ENCODE assay signal across 15 mouse cellular contexts in the genomic region with DNA sequence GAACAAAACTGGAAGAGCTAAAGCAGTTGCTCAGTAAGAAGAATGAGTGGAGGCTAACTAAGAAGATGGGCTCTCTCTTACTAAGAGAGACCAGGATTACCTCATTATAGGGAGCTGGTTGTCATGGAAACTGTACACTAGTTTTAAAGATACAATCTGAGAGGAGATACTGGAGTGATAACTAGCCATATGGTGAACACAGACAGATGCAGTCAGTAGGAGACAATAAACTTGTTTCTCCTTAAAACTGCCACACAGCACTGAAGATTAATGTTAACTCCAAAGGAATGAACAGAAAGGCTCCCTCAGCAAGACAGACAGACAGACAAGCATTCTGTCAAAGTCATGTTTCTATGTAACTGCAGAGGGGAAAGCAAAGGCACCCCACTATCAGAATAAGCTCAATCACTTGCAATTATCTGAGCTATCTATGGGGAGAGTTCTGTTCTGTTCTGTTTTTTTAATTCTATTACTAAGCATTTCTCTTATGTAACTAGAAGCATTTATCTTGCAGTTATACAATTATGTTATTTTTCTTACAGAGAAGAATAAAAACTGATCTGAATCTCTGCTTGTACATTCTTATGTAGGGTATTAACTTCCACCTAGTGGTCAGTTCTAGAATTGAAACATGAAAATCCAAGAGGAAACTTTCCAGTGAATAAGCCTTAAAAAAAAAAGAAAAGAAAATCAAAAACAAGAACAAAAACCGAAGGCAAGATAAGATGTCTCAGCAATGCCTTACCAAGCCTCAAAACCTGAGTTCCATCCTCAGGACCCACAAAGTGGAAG. TPM values are rescaled to one million over a fixed set of nuclear protein-coding genes. Genes with fewer than 3 reads are reported as not detected.
A peak's percentile ranks its signal among the peaks of the same experiment; 100 is the strongest.
DNase-seq lines count a peak whose midpoint lies in the region; ATAC-seq and TF ChIP-seq lines count a peak whose summit lies in the region.
"Had no signal": no experiment of that assay in that cellular context is flagged by ENCODE, and none has a peak within 500 bp of the region (broad histone marks: within the 10 kb centered on the region; RNA-seq: fewer than 3 reads in every experiment).

No protein-coding gene starts in this region.

- H3K27me3 ChIP-seq in embryonic facial prominence, embryonic 11.5 days (ENCODE audit: control insufficient read depth, insufficient read depth, low read length) = no peaks in the 10 kb centered on the region
- no peaks in the 10 kb centered on the region for H3K27me3 ChIP-seq in embryonic facial prominence, embryonic 10.5 days (replicated peaks; ENCODE audit: low read depth, poor library complexity, severe bottlenecking)
- H3K27me3 ChIP-seq in kidney, postnatal 0 days (ENCODE audit: insufficient read depth, low read length) = no peaks in the 10 kb centered on the region

- DNase-seq in embryonic facial prominence, embryonic 11.5 days (ENCODE audit: low spot score) = peak; percentile 47
- DNase-seq in embryonic facial prominence, embryonic 10.5 days (ENCODE audit: low spot score) = no peak
- DNase-seq in kidney, postnatal 0 days (ENCODE audit: low spot score) = peak; percentile 75
- DNase-seq in kidney, postnatal 4 days = no peak
- peak; percentile 78 for DNase-seq in 3T3-L1 (ENCODE audit: low read depth, low spot score)
- DNase-seq in brain, embryonic 14.5 days (ENCODE audit: low read depth) = peak; percentile 37
- no peak for DNase-seq in T-cell, adult 2 months (ENCODE audit: low spot score)
- no peak for DNase-seq in gastrocnemius, postnatal 4 days (ENCODE audit: low spot score in 2 of 2)
- DNase-seq: kidney, postnatal 14 days; lung, postnatal 10 days had no signal

- H3K9ac ChIP-seq in embryonic facial prominence, embryonic 11.5 days (replicated peaks; ENCODE audit: low read length) = no peak overlapping the region
- no peak overlapping the region for H3K9ac ChIP-seq in kidney, postnatal 0 days (ENCODE audit: low read depth, low read length)

- no peak overlapping the region for H3K4me2 ChIP-seq in embryonic facial prominence, embryonic 11.5 days (ENCODE audit: low read depth, low read length)
- no peak overlapping the region for H3K4me2 ChIP-seq in kidney, postnatal 0 days (ENCODE audit: low read length)

- ATAC-seq in embryonic facial prominence, embryonic 11.5 days (replicated peaks; ENCODE audit: insufficient number of reproducible peaks, low FRiP score, low TSS enrichment, low read depth) = no peak
- no peak for ATAC-seq in kidney, postnatal 0 days (replicated peaks; ENCODE audit: low FRiP score, low read depth)
- ATAC-seq: midbrain, embryonic 16.5 days had no signal

- no peak for TF ChIP-seq POLR2A in brain, embryonic 14.5 days (IDR thresholded peaks at IDR 0.05; ENCODE audit: borderline replicate concordance, extremely low read depth, insufficient read depth, insufficient read length, poor library complexity, severe bottlenecking)

- no peaks in the 10 kb centered on the region for H3K4me1 ChIP-seq in embryonic facial prominence, embryonic 11.5 days (ENCODE audit: control insufficient read depth, insufficient read depth, low read length)
- H3K4me1 ChIP-seq in embryonic facial prominence, embryonic 10.5 days = no peaks in the 10 kb centered on the region
- no peaks in the 10 kb centered on the region for H3K4me1 ChIP-seq in kidney, postnatal 0 days (replicated peaks; ENCODE audit: insufficient read depth, low read length)
- H3K4me1 ChIP-seq: heart, embryonic 10.5 days; hindbrain, embryonic 10.5 days had no signal

- no peak overlapping the region for H3K4me3 ChIP-seq in embryonic facial prominence, embryonic 11.5 days (ENCODE audit: low read depth, low read length)
- H3K4me3 ChIP-seq in embryonic facial prominence, embryonic 10.5 days = no peak overlapping the region
- no peak overlapping the region for H3K4me3 ChIP-seq in kidney, postnatal 0 days (replicated peaks; ENCODE audit: low read depth, low read length)
- H3K4me3 ChIP-seq: heart, embryonic 10.5 days; hindbrain, embryonic 10.5 days had no signal

- peaks cover 10% of the 10 kb centered on the region for H3K36me3 ChIP-seq in embryonic facial prominence, embryonic 11.5 days (replicated peaks; ENCODE audit: control insufficient read depth, insufficient read depth, low read depth, low read length)
- peaks cover 90% of the 10 kb centered on the region for H3K36me3 ChIP-seq in embryonic facial prominence, embryonic 10.5 days (replicated peaks)
- H3K36me3 ChIP-seq in kidney, postnatal 0 days (ENCODE audit: insufficient read depth, low read length) = peaks cover 27% of the 10 kb centered on the region

- H3K27ac ChIP-seq in embryonic facial prominence, embryonic 11.5 days (replicated peaks; ENCODE audit: low read depth, low read length) = no peak overlapping the region
- H3K27ac ChIP-seq in embryonic facial prominence, embryonic 10.5 days (replicated peaks) = no peak overlapping the region
- H3K27ac ChIP-seq in kidney, postnatal 0 days = no peak overlapping the region
- H3K27ac ChIP-seq: heart, embryonic 10.5 days; hindbrain, embryonic 10.5 days had no signal

- TF ChIP-seq CTCF in kidney, postnatal 0 days (IDR thresholded peaks at IDR 0.05; ENCODE audit: low read depth) = peak; percentile 70
- no peak for TF ChIP-seq CTCF in brain, embryonic 14.5 days (IDR thresholded peaks at IDR 0.05; ENCODE audit: borderline replicate concordance, extremely low read depth, insufficient read depth, insufficient read length)

- no peaks in the 10 kb centered on the region for H3K9me3 ChIP-seq in embryonic facial prominence, embryonic 11.5 days (replicated peaks; ENCODE audit: control insufficient read depth, low read length)
- H3K9me3 ChIP-seq in embryonic facial prominence, embryonic 10.5 days = no peaks in the 10 kb centered on the region
- H3K9me3 ChIP-seq in kidney, postnatal 0 days (replicated peaks; ENCODE audit: low read length) = no peaks in the 10 kb centered on the region
- H3K9me3 ChIP-seq: heart, embryonic 10.5 days; hindbrain, embryonic 10.5 days had no signal

- WGBS in embryonic facial prominence, embryonic 11.5 days = 84% methylated on average over 1 of the region's 1 CpGs
- 86% methylated on average over 1 of the region's 1 CpGs for WGBS in embryonic facial prominence, embryonic 10.5 days
- 36% methylated on average over 1 of the region's 1 CpGs for WGBS in kidney, postnatal 0 days

RNA-seq across cellular contexts. Expression of gene Tmem171, which starts 34.8 kb away (rescaled TPM):
- not detected in 2 replicates for polyA plus RNA-seq in embryonic facial prominence, embryonic 11.5 days (2014; fragmentation: Nextera tagmentation; extraction: Ambion mirVana)
- not detected in 2 replicates for polyA plus RNA-seq in embryonic facial prominence, embryonic 10.5 days (2016; fragmentation: Nextera tagmentation; extraction: Ambion mirVana)
- 21.5 and 24.6 TPM in 2 replicates for polyA plus RNA-seq in kidney, postnatal 0 days (2015; fragmentation: Nextera tagmentation; extraction: Ambion mirVana)
- polyA plus RNA-seq in brain, embryonic 14.5 days (2012; rRNA removed) = not detected in 2 replicates
- total RNA-seq in gastrocnemius, postnatal 4 days (2021) = not detected
- total RNA-seq: left cerebral cortex, postnatal 25 days; neutrophil, adult 5-6 weeks had no signal
- polyA plus RNA-seq: hindbrain, embryonic 10.5 days; midbrain, embryonic 16.5 days had no signal

Comparison
In these comparisons a context has a peak if more than half of its experiments do, and no peak if none do; other contexts are left out.
1. DNase-seq: peak in embryonic facial prominence, embryonic 11.5 days (single experiment), kidney, postnatal 0 days (single experiment), 3T3-L1 (single experiment) and brain, embryonic 14.5 days (single experiment); none in embryonic facial prominence, embryonic 10.5 days (single experiment), kidney, postnatal 4 days (0 of 2), T-cell, adult 2 months (single experiment) and gastrocnemius, postnatal 4 days (0 of 2).
2. RNA of gene Tmem171, which starts 34.8 kb away (polyA plus RNA-seq): 21.5 to 24.6 TPM in kidney, postnatal 0 days; not detected in embryonic facial prominence, embryonic 11.5 days, not detected in brain, embryonic 14.5 days and not detected in embryonic facial prominence, embryonic 10.5 days; every median in the first group is over 10 times any median in the second.